Mouse (Mus musculus) brain, embryonic 14.5 days (tissue): ENCODE results near the gene Tspan33.

Source experiments
- CTCF ChIP-seq: fragments of 200-500 bp; IDR thresholded peaks from 2 replicates; pipeline ENCODE4 v1.5.1; 2012; ENCODE audit warnings: inconsistent platforms, mild to moderate bottlenecking, moderate library complexity, borderline replicate concordance; ENCODE audit not compliant: insufficient read depth, insufficient read length; ENCODE audit errors: extremely low read depth
- POLR2A ChIP-seq: fragments of 200-500 bp; IDR thresholded peaks from 2 replicates; pipeline ENCODE4 v1.6.1; 2012; ENCODE audit warnings: mild to moderate bottlenecking, inconsistent platforms, borderline replicate concordance; ENCODE audit not compliant: poor library complexity, insufficient read depth, insufficient read length, severe bottlenecking; ENCODE audit errors: extremely low read depth

DNA sequence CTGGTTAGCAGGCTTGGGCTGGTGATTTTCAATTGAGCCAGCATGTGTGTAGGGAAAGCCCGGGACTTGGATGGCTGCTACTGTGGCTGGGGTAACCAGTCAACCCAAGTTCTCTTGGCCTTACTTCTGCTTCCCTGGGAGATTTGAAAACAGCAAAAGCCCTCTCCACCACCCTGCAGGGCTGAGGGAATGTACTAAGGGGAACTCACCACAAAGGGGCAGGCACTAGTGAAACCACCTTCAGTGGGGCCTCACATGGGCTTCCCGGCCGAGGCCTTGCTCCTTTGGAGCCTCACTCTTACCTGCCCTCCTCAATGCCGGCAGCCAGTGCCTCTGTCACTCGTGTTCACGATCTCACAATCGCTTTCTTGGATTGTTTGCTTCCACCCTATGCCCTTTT is 2.0 kb downstream of the Tspan33 start:
- TF ChIP-seq CTCF = no peak
- no peak for TF ChIP-seq POLR2A
